Mouse (Mus musculus) G1E (cell line): ENCODE measurements around the gene Spata2.

Source experiments
- CTCF ChIP-seq: IDR thresholded peaks from 2 replicates; pipeline ENCODE4 v1.5.1; 2012; ENCODE audit warnings: low read depth, low read length, inconsistent platforms, mixed read lengths
- GATA1 ChIP-seq: IDR thresholded peaks from 2 replicates; pipeline ENCODE4 v1.6.1; 2012; ENCODE audit warnings: borderline replicate concordance, low read length, inconsistent platforms, mixed read lengths

DNA sequence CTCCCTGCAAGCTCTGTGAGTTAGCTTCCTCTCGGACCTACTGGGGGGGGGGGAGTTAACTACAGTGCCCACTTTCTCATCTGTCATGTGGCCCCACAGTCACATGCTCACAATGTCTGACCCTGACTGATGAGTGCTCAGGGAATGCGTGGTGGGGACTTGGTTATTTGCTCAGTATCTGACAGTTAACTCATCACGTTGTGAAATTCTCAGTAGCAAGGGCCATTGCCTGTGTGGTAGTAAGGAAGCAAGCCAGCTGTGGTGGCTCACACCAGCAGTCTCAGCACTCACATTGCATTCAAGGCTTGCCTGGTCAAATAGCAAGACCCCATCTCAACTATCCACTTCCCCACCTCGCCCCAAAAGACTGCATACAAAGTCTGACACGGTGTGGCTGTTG, 25.5 kb downstream of the Spata2 start:
- TF ChIP-seq CTCF (no peak), GATA1 (no peak)
